Mouse (Mus musculus): ENCODE measurements around the gene Kansl1l.

GRCm38 (mm10) chr1:66804710-66805109 lies 12.7 kb downstream of the Kansl1l start:
- TF ChIP-seq CTCF (IDR thresholded peaks at IDR 0.05) (no peak), POLR2A (IDR thresholded peaks at IDR 0.05; ENCODE audit: insufficient read depth, low read depth, low read length) (no peak)
